Mouse (Mus musculus) olfactory bulb, adult 2 months (tissue): ENCODE measurements around the gene Mif. TPM values are rescaled to one million over a fixed set of nuclear protein-coding genes. Genes with fewer than 3 reads are reported as not detected.

Source experiments
- H3K27ac ChIP-seq: fragments of 200-500 bp; 2 replicates; pipeline ENCODE4 v1.5.1; 2012; ENCODE audit warnings: low read depth, low read length; ENCODE audit not compliant: insufficient read depth
- H3K4me1 ChIP-seq: fragments of 200-500 bp; 2 replicates; pipeline ENCODE4 v1.6.1; 2012; ENCODE audit warnings: low read length; ENCODE audit not compliant: control insufficient read depth, insufficient read depth
- H3K4me3 ChIP-seq: fragments of 200-500 bp; 2 replicates; pipeline ENCODE4 v1.5.1; 2012; ENCODE audit warnings: mild to moderate bottlenecking, low read depth, low read length, moderate library complexity; ENCODE audit not compliant: insufficient read depth
- CTCF ChIP-seq: fragments of 200-500 bp; IDR thresholded peaks from 2 replicates; pipeline ENCODE4 v1.5.1; 2012; ENCODE audit warnings: low read depth, mild to moderate bottlenecking, low read length, moderate library complexity; ENCODE audit not compliant: insufficient read depth
- POLR2A ChIP-seq: fragments of 200-500 bp; IDR thresholded peaks from 2 replicates; pipeline ENCODE4 v1.6.1; 2012; ENCODE audit warnings: mild to moderate bottlenecking, low read depth, low read length, moderate library complexity; ENCODE audit not compliant: insufficient read depth
- WGBS: fragments of 180-500 bp; shearing (Covaris S2); methylation state at CpG from one replicate; pipeline ENCODE4 v1.1.7; 2018; 5-methylcytosine and 5-hydroxymethylcytosine counted together
- polyA plus RNA-seq: library from polyadenylated mRNA; stranded (reverse); fragments of >200 nt; gene quantifications from 2 replicates; pipeline ENCODE4 v1.2.4, GENCODE M21; 2012; ENCODE audit warnings: low replicate concordance; ENCODE audit not compliant: missing spikeins, insufficient read depth, insufficient read length

Mif gene
- polyA plus RNA-seq, 1 experiment, result not detected

DNA sequence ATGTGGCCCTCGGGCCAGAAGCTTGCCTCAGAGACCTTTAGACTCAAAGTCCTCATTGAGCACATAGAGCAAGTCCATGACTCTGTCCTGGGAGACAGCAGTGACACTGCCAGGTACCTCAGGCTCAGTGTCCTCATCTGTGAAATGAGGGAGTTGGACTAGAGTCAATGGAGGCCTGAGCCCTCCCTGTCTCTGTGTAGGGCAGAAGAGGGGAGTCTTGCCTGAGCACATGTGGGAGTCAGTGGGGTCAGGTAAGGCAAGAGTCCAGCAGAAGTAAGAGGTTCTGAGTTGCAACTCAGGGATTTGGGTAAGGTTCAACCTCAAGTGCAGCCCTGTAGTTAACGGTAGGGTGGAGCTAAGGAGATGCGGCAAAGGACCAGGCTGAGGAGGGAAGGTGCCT is 3.1 kb downstream of the Mif start:
- H3K27ac ChIP-seq, result no peak overlapping the region
- H3K4me3 ChIP-seq, result no peak overlapping the region
- no peak for TF ChIP-seq CTCF
- no peak for TF ChIP-seq POLR2A
- WGBS, result 85% methylated on average over 3 of the region's 3 CpGs
- peaks cover 17% of the 10 kb centered on the region for H3K4me1 ChIP-seq

DNA sequence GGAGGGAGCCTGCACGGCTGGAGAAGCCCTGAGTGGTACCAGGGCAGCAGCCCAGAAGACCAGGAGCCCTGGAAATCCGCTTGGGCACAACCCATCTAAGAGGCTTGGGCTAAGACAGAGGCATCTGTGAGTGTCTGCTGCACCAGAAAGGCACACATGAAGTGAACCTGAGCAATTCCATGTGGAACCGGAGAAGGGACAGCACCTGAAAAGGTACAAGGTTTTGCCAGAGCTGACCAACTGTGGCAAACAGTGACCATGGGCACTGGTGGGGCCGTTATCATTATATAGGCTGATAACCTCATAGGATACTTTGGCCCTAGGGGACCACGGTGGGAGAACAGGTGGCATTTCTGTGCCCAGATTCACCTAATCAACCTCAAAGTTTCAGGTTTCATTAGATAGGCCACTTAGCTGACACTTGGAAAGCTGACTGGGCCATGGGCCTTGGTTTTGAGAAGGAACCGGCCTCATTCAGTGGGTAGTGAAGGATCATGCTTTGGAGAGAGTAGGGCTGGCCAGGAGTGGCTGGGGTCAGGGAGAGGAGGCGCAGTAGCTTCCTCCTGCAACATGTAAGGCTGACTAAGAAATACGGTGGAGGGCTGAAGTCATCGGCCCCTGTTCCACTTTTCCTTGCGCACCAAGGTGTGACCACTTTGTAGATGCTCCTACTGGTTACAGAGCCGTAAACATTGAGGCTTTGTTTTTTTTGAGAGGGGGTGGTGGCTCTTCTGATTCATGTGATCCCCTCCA is 3.7 kb downstream of the Mif start:
- WGBS, result 88% methylated on average over 11 of the region's 11 CpGs
- TF ChIP-seq POLR2A, result no peak
- TF ChIP-seq CTCF, result no peak
- Histone ChIP-seq H3K4me3 (no peak overlapping the region), H3K27ac (no peak overlapping the region), H3K4me1 (peaks cover 17% of the 10 kb centered on the region)

DNA sequence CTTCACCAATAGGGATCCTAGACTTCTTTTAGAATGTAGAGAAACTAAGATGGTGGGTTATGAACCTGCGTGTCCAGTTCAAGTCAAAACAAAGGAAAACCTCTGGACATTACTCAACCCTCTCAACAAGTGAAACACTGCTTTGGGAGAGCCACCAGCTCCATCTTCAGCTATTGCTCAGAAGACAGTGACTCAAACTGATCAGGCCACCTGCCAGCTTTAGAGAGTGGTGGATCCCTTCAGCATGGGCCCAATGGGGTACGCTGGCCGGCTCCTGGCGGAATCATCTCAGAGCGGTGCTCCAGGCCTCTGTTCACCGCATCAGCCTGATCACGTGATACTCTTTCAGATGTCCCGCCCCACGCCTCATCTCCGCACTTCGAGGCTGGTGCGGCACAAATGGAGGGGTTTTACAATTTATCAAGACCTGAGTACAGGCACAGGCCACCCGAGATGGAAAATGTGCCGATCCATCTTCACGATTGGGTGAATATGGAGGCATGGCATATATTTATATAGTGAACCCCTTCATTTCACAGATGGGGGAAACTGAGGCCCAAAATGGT is 4.5 kb downstream of the Mif start:
- Histone ChIP-seq H3K4me3 (no peak overlapping the region), H3K4me1 (peaks cover 13% of the 10 kb centered on the region), H3K27ac (no peak overlapping the region)
- 91% methylated on average over 15 of the region's 15 CpGs for WGBS
- no peak for TF ChIP-seq POLR2A
- TF ChIP-seq CTCF, result no peak

DNA sequence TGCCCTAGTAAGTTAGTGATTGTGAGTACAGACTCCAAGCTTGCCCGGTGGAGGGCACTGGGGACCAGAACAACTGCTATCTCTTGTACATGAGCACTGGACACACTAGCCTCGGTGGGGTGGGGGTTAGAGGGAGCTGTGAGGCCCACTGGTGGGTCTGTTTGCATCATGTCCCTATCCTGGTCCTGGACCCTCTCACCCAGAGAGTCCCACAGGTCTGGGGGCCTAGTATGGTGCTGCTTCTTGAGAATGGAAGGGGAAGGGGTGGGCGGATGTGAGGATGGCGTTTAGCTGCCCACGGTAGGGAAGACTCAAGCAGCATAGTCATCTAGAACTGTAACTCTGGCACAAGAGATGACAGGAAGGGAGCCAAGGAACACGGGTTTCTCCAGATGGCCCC is 5.2 kb downstream of the Mif start:
- no peak for TF ChIP-seq POLR2A
- TF ChIP-seq CTCF, result no peak
- WGBS, result 64% methylated on average over 6 of the region's 6 CpGs
- H3K27ac ChIP-seq, result no peak overlapping the region
- H3K4me3 ChIP-seq, result no peak overlapping the region
- peaks cover 13% of the 10 kb centered on the region for H3K4me1 ChIP-seq

DNA sequence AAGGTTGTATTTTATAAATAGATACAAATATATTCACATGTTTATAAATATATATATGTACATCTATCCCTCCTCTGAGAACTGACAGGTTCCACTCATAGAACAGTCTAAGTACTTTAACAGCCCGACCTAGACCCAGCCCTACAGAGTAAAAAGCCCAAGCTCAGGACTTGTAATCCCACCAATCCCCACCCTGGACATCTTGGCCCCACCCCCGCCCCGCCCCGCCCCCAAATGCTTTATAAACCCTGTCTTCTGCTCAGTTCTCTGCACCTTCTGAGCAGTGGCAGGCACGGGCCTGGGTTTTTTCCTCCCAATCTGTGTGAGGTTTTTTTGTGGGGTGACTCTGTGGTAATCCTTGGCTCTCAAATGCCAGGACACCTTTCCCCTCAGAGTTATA is 5.9 kb downstream of the Mif start:
- H3K4me3 ChIP-seq, result no peak overlapping the region
- no peak for TF ChIP-seq CTCF
- 52% methylated on average over 5 of the region's 5 CpGs for WGBS
- no peak overlapping the region for H3K27ac ChIP-seq
- peaks cover 10% of the 10 kb centered on the region for H3K4me1 ChIP-seq

DNA sequence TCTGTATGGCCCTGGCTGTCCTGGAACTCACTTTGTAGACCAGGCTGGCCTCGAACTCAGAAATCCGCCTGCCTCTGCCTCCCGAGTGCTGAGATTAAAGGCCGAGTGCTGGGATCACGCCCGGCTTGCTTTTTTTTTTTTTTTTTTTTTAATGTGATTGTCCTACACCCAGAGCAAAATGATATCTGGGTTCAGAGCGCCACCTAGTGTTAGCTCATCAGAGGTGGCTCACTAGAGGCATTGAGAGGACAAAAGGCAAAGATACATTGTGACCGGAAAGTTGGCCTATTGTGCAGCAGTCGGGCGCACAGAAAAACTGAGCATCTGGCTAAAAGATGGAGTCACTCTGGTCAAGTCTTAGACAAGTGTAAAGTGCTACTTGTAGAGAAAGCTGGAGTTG is 6.6 kb downstream of the Mif start:
- H3K4me3 ChIP-seq, result no peak overlapping the region
- H3K4me1 ChIP-seq, result peaks cover 5% of the 10 kb centered on the region
- 14% methylated on average over 10 of the region's 10 CpGs for WGBS
- no peak overlapping the region for H3K27ac ChIP-seq
- no peak for TF ChIP-seq CTCF
- TF ChIP-seq POLR2A, result no peak

DNA sequence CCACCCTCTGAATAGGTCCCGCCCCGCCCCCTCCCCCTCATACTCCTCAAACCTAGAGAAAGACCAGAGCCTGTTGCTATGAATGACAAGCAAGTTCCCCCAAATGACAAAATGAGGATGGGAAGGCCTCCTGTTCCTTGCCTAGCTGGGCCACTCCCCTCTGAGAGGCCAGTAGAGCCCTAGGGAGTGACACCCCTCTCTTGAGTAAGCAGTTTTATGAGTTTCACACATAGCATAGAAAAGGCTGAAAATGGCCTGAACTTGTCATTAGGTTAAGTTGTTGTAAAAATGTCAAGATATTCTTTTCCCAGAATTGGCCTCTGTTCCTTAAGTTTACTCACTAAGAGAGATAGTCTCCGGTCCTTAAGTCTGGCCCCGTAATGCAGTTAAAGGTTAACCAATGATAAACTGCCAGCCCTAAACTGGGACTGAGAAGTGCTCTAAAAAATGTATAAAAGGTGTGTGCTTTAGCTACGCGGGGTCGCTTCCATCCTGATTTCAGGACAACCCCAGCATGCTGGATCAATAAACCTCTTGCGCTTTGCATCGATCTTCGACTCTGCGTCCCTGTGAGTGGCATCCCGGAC is 7.4 kb downstream of the Mif start:
- H3K27ac ChIP-seq, result no peak overlapping the region
- H3K4me3 ChIP-seq, result no peak overlapping the region
- WGBS, result 95% methylated on average over 12 of the region's 12 CpGs
- TF ChIP-seq CTCF (no peak), POLR2A (no peak)
- peaks cover 1% of the 10 kb centered on the region for H3K4me1 ChIP-seq

DNA sequence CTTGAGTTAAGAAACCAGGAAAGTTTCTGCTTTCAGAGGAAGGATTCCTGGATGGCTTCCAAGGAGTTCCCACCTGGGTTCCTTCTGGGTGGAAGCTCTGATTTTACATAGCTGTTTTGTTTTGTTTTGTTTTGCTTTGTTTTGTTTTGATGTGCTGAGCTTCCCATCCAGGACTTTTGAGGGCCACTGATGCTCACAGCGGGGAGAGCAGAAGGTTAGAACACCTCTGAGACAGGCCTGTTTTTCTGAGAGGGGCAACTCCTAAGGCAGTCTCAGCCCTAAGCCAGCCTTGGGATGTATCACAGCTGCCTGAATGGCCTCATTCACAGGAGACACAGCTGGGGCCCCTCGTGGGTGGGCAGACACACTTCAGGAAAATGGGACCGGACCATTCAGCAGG is 8.4 kb downstream of the Mif start:
- no peak overlapping the region for H3K4me3 ChIP-seq
- H3K4me1 ChIP-seq, result no peaks in the 10 kb centered on the region; the same call in 1 of the 2 replicates
- 74% methylated on average over 3 of the region's 3 CpGs for WGBS
- TF ChIP-seq CTCF (no peak), POLR2A (no peak)
- no peak overlapping the region for H3K27ac ChIP-seq

DNA sequence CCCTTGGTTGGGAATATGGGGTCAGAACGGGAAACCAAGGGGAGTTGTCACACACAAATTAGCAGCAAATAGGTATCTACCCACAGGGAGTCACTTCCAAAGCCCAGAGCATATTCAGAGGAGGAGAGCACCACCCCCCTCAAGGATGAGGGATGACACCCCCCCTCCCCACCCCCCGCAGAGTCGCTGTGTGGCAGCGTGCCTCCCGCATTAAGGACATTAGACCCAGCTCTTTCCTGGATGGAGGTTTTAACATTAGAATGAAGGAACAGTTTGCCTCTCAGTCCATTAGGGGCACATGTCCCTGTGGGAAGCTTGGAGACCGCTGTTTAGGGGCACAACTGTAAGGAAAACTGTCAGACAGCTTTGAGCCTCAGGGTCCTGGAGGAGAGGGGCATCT is 9.0 kb downstream of the Mif start:
- no peak overlapping the region for H3K27ac ChIP-seq
- H3K4me1 ChIP-seq, result no peaks in the 10 kb centered on the region; the same call in 1 of the 2 replicates
- 12% methylated on average over 6 of the region's 6 CpGs for WGBS
- no peak overlapping the region for H3K4me3 ChIP-seq
- TF ChIP-seq POLR2A, result no peak
- TF ChIP-seq CTCF, result no peak

DNA sequence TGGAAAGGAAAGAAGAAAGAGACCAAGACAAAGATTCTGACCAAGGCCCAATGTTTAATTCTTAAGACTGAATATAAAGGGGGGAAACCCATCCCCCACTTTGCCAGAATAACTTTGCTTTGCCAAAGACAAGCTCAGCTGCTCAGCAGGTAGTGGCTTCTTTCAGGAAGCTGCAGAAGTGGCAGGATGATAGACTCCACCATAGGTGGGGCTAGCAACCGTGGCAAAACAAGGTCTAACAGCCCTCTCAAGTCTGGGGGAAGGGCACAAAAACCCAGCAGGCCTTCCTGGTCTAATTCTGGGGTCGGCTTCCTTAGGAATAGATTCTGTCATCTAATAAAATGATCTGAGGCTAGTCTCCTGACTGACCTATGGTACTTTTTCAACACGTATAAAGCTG is 11.7 kb downstream of the Mif start:
- no peak overlapping the region for H3K27ac ChIP-seq
- no peak overlapping the region for H3K4me3 ChIP-seq
- WGBS, result 46% methylated on average over 3 of the region's 3 CpGs
- TF ChIP-seq POLR2A, result no peak
- TF ChIP-seq CTCF, result no peak
- H3K4me1 ChIP-seq, result no peaks in the 10 kb centered on the region; the same call in 1 of the 2 replicates
